Mouse (Mus musculus) urinary bladder, adult 18-20 months (tissue): ENCODE measurements around the gene Vmn1r48.
"Not testable (repeated sequence)": the region's sequence is repeated elsewhere in the genome, so short reads cannot be mapped to it uniquely, and the experiment has no call there.

Experiments
- DNase-seq, 2 experiments: peaks; one replicate each; pipeline ENCODE4 v3.0.0; 2022; ENCODE audit warnings: low spot score in 2 of 2, mixed read lengths in 2 of 2

Vmn1r48 gene

GRCm38 (mm10) chr6:90036741-90037140 is at the start of gene Vmn1r48:
TSS of gene Vmn1r48 (minus strand) at chr6:90036841.
- not testable (repeated sequence) for DNase-seq

- DNase-seq: no peak
Measured at GRCm38 (mm10) chr6:90078406-90078805, 41.8 kb upstream of the Vmn1r48 start, which contains the start of gene Vmn1r49. TSS of gene Vmn1r49 (minus strand) at chr6:90078506.

- DNase-seq: not testable (repeated sequence)
Measured at GRCm38 (mm10) chr6:90015847-90016246, 20.8 kb downstream of the Vmn1r48 start, which contains the start of gene Vmn1r47. TSS of gene Vmn1r47 (plus strand) at chr6:90016147.

- DNase-seq: no peak
Measured at GRCm38 (mm10) chr6:89985989-89986388, 50.7 kb downstream of the Vmn1r48 start.
